Mouse (Mus musculus) liver, embryonic 14.5 days (tissue): ENCODE data around the gene Dixdc1.

Experiments used
- CTCF ChIP-seq: IDR thresholded peaks from 2 replicates; pipeline ENCODE4 v1.5.1; 2016; ENCODE audit warnings: antibody characterized with exemption, low read depth, control low read depth
- EP300 ChIP-seq: IDR thresholded peaks from 2 replicates; pipeline ENCODE4 v1.6.1; 2016; ENCODE audit warnings: antibody characterized with exemption, low read depth

DNA sequence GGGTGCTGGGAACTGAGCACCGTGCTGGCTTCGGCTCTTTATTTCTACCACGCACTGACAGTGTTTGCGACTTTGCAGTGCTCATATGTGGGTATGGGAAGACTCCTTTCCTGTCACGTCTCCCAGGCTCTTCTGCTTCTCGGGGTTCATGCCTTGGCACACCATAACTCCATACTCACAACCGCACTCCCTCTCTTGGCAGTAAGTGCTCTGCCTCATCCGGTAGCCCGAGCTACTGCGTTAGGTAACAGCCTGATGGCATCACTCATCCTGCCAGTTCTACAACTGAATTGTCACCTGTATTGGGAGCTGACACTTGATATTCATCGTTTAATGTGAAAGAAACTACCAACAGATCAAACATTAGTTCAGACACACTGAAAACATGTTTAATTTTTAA, 105.0 kb downstream of the Dixdc1 start:
- TF ChIP-seq CTCF (no peak), EP300 (no peak)
